Mouse (Mus musculus) liver, embryonic 14.5 days (tissue): ENCODE results near the gene 9130213A22Rik. TPM values are rescaled to one million over a fixed set of nuclear protein-coding genes. Genes with fewer than 3 reads are reported as not detected.

Experiments used
- ATAC-seq: fragments of 200-750 bp; cut with Nextera tagmentation; 2 replicates; pipeline ENCODE4 v1.8.0; 2017; ENCODE audit warnings: moderate number of reproducible peaks, mild to moderate bottlenecking, moderate library complexity; ENCODE audit not compliant: insufficient read depth
- DNase-seq, 3 experiments: peaks; one replicate each; pipeline ENCODE4 v3.0.0-alpha.2; 2012 to 2013; ENCODE audit warnings: low read depth in 3 of 3, low spot score in 3 of 3
- H3K27ac ChIP-seq: fragments of 300-500 bp; sonication (generic); 2 replicates; pipeline ENCODE4 v1.5.1; 2014; ENCODE audit warnings: moderate library complexity, mild to moderate bottlenecking, control low read depth, inconsistent platforms
- H3K27me3 ChIP-seq: fragments of 300-500 bp; sonication (generic); 2 replicates; pipeline ENCODE4 v1.6.1; 2014; ENCODE audit warnings: mild to moderate bottlenecking, low read length, moderate library complexity; ENCODE audit not compliant: control insufficient read depth, insufficient read depth
- H3K36me3 ChIP-seq: fragments of 300-500 bp; sonication (generic); replicated peaks from 2 replicates; pipeline ENCODE4 v1.6.1; 2014; ENCODE audit warnings: low read depth; ENCODE audit not compliant: control insufficient read depth, insufficient read depth
- H3K4me1 ChIP-seq, 2 experiments: fragments of 200-500 bp in 1 of 2; fragments of 300-500 bp in 1 of 2; sonication (generic) in 1 of 2; replicated peaks; 2 replicates each; pipeline ENCODE4 v1.6.1; 2012 to 2014; ENCODE audit warnings: antibody characterized with exemption in 1 of 2, inconsistent platforms in 1 of 2, low read length in 1 of 2; ENCODE audit not compliant: control insufficient read depth in 2 of 2, insufficient read depth in 2 of 2
- H3K4me2 ChIP-seq: fragments of 300-500 bp; sonication (generic); 2 replicates; pipeline ENCODE4 v1.6.1; 2014; ENCODE audit warnings: low read depth, mild to moderate bottlenecking, control low read depth, moderate library complexity
- H3K4me3 ChIP-seq, 2 experiments: fragments of 200-500 bp in 1 of 2; fragments of 300-500 bp in 1 of 2; sonication (generic) in 1 of 2; 2 replicates each; pipeline ENCODE4 v1.5.1; 2012 to 2014; ENCODE audit warnings: low read depth in 2 of 2, low read length in 2 of 2, mild to moderate bottlenecking in 2 of 2, control low read depth in 1 of 2, inconsistent platforms in 1 of 2, moderate library complexity in 1 of 2; ENCODE audit not compliant: insufficient read depth in 1 of 2
- H3K9ac ChIP-seq: fragments of 300-500 bp; sonication (generic); replicated peaks from 2 replicates; pipeline ENCODE4 v1.6.1; 2014; ENCODE audit warnings: mild to moderate bottlenecking, control low read depth, moderate library complexity
- H3K9me3 ChIP-seq: fragments of 300-500 bp; sonication (generic); 2 replicates; pipeline ENCODE4 v1.6.1; 2016; ENCODE audit warnings: low read length, mixed read lengths; ENCODE audit not compliant: control insufficient read depth
- CTCF ChIP-seq: IDR thresholded peaks from 2 replicates; pipeline ENCODE4 v1.5.1; 2016; ENCODE audit warnings: antibody characterized with exemption, low read depth, control low read depth
- EP300 ChIP-seq: IDR thresholded peaks from 2 replicates; pipeline ENCODE4 v1.6.1; 2016; ENCODE audit warnings: antibody characterized with exemption, low read depth
- WGBS: fragments of 180-500 bp; shearing (Covaris S2); extraction: QIAGEN DNeasy Blood & Tissue Kit; methylation state at CpG from one replicate; pipeline ENCODE4 v1.1.7; 2014; ENCODE audit not compliant: insufficient replicate concordance; 5-methylcytosine and 5-hydroxymethylcytosine counted together
- polyA plus RNA-seq, 2 experiments: library from polyadenylated mRNA; depleted of rRNA in 1 of 2; stranded (reverse) in 1 of 2; unstranded in 1 of 2; fragments of >200 nt; fragmentation: Nextera tagmentation in 1 of 2; extraction: Ambion mirVana in 1 of 2; gene quantifications; 2 replicates each; pipeline versions ENCODE4 v1.2.1 to v1.2.3; 2012 to 2014

Gene 9130213A22Rik
- polyA plus RNA-seq (2012; rRNA removed), result 0.05 and 0.08 TPM in 2 replicates
- polyA plus RNA-seq (2014; fragmentation: Nextera tagmentation; extraction: Ambion mirVana), result not detected in 2 replicates

- Histone ChIP-seq H3K9ac (peak within 1 kb of the TSS; percentile 53), H3K4me2 (peak within 1 kb of the TSS; percentile 96), H3K27me3 (peaks cover 38% of the 10 kb centered on the region), H3K4me3 (peak within 1 kb of the TSS; percentile 75 to 77), H3K36me3 (no peaks in the 10 kb centered on the region), H3K9me3 (no peaks in the 10 kb centered on the region), H3K27ac (no peak within 1 kb of the TSS), H3K4me1 (peaks cover 12 to 23% of the 10 kb centered on the region in 2 experiments)
- ATAC-seq, result peak; percentile 10
- under 1% methylated on average over 65 of the region's 66 CpGs for WGBS
- TF ChIP-seq EP300 (no peak), CTCF (peak; percentile 66)
- DNase-seq, result peak in 1 of 3 experiments; percentile 61
Measured at GRCm38 (mm10) chr11:69122336-69122951, at the start of gene 9130213A22Rik. Gene 9130213A22Rik (minus strand): TSS chr11:69122589.

GRCm38 (mm10) chr11:69171626-69172025 is 49.2 kb upstream of the 9130213A22Rik start:
- ATAC-seq (no peak), DNase-seq (no peak)
- 24% methylated on average over 7 of the region's 7 CpGs for WGBS
- Histone ChIP-seq H3K27ac (no peak overlapping the region), H3K36me3 (no peaks in the 10 kb centered on the region), H3K27me3 (no peaks in the 10 kb centered on the region), H3K9ac (no peak overlapping the region), H3K9me3 (no peaks in the 10 kb centered on the region), H3K4me2 (no peak overlapping the region), H3K4me3 (no peak overlapping the region), H3K4me1 (no peaks in the 10 kb centered on the region)
- TF ChIP-seq CTCF, result peak; percentile 95
- TF ChIP-seq EP300, result no peak

- H3K27me3 ChIP-seq, result no peaks in the 10 kb centered on the region
- ATAC-seq, result no peak
- H3K4me3 ChIP-seq, result no peak overlapping the region
- H3K36me3 ChIP-seq, result no peaks in the 10 kb centered on the region
- H3K4me2 ChIP-seq, result no peak overlapping the region
- no peaks in the 10 kb centered on the region for H3K4me1 ChIP-seq
- no peak overlapping the region for H3K27ac ChIP-seq
- 66% methylated on average over 12 of the region's 12 CpGs for WGBS
- TF ChIP-seq EP300 (no peak), CTCF (no peak)
- no peak for DNase-seq
- no peak overlapping the region for H3K9ac ChIP-seq
- H3K9me3 ChIP-seq, result no peaks in the 10 kb centered on the region
Measured at GRCm38 (mm10) chr11:69169313-69169712, 46.9 kb upstream of the 9130213A22Rik start.

GRCm38 (mm10) chr11:69156800-69157199 is 34.4 kb upstream of the 9130213A22Rik start, which contains the start of gene Alox12b:
Gene Alox12b (plus strand): TSS chr11:69156989.
- Histone ChIP-seq H3K4me2 (no peak within 1 kb of the TSS), H3K9ac (no peak within 1 kb of the TSS), H3K4me3 (no peak within 1 kb of the TSS), H3K9me3 (no peaks in the 10 kb centered on the region), H3K27ac (no peak within 1 kb of the TSS), H3K36me3 (no peaks in the 10 kb centered on the region), H3K4me1 (no peaks in the 10 kb centered on the region), H3K27me3 (peaks cover 18% of the 10 kb centered on the region)
- 4% methylated on average over 17 of the region's 18 CpGs for WGBS
- ATAC-seq, result no peak
- DNase-seq, result no peak
- no peak for TF ChIP-seq EP300
- TF ChIP-seq CTCF, result no peak

DNA sequence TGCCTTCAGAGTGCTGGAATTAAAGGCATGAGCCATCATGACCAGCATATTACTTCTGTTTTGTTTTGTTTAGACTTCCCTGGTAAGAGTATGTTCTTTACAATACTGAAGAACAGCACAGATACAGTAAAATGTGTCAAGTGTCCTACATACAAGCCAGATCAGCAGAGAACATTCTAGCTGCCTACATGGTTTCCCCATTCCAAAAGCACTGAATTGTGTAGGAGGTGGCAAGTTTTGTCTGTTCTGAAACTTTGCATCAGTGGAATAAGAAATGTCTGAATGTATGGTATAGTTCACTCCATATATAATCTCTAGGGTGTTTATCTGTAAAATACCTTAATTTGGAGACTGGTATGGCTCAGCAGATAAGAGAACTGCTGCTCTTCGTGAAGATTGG is 33.0 kb upstream of the 9130213A22Rik start:
- no peak overlapping the region for H3K4me2 ChIP-seq
- no peaks in the 10 kb centered on the region for H3K4me1 ChIP-seq
- DNase-seq, result no peak
- H3K27me3 ChIP-seq, result peaks cover 18% of the 10 kb centered on the region
- ATAC-seq, result no peak
- H3K27ac ChIP-seq, result no peak overlapping the region
- no peaks in the 10 kb centered on the region for H3K36me3 ChIP-seq
- H3K4me3 ChIP-seq, result no peak overlapping the region
- H3K9me3 ChIP-seq, result no peaks in the 10 kb centered on the region
- no peak for TF ChIP-seq CTCF
- TF ChIP-seq EP300, result no peak
- WGBS, result 10% methylated on average over 1 of the region's 1 CpGs
- no peak overlapping the region for H3K9ac ChIP-seq
